ENCODE assay signal across 8 mouse cellular contexts in the genomic region with DNA sequence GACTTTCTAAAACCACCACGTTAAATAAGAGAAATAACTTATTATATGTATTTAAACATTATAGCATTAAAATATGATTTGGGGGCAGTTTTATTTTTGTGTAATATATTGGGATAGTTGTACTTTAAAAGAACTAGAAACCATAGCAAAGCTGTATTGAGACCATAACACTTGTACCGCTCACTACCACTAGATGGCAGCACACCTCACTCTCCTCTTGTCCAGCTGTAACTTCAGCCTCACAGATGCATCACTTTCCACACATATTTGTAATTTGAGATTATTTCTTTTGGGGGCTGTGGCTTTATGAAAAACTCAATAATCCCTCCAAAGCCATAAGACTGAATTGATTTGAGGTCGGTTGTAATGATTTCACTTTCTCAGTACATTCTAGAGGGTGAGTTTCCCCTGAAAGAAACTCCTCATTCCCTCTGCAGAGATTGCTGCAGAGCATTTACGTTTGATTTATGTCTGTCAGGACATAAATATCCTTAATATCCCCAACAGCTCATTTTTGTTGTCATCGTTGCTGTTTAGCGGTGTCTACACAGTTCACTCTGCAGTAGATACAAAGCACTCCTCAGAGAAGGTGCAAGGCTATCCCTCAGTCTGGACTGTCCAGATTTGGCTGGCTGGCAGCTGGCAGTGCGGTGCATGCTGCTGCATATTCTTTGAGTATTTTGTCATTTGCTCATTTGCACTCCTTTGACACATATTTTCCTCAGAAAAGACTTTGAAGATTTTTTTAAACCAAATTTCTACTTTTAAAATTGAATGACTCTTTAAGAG.
DNase-seq lines count a peak whose midpoint lies in the region; ATAC-seq and TF ChIP-seq lines count a peak whose summit lies in the region.

No protein-coding gene starts in this region.

- 32% methylated on average over 7 of the region's 7 CpGs for WGBS in liver, embryonic 14.5 days (ENCODE audit: insufficient replicate concordance)
- WGBS in neural tube, embryonic 14.5 days = 37% methylated on average over 7 of the region's 7 CpGs

- no peaks in the 10 kb centered on the region for H3K27me3 ChIP-seq in ES-Bruce4 (ENCODE audit: control insufficient read depth, insufficient read depth, low read length, poor library complexity, severe bottlenecking)
- no peaks in the 10 kb centered on the region for H3K27me3 ChIP-seq in liver, embryonic 14.5 days (ENCODE audit: control insufficient read depth, insufficient read depth, low read length)
- H3K27me3 ChIP-seq in neural tube, embryonic 14.5 days (ENCODE audit: control insufficient read depth, insufficient read depth, low read length) = no peaks in the 10 kb centered on the region

- H3K4me2 ChIP-seq in liver, embryonic 14.5 days (ENCODE audit: low read depth) = no peak overlapping the region
- H3K4me2 ChIP-seq in neural tube, embryonic 14.5 days (ENCODE audit: low read depth, low read length) = no peak overlapping the region

- no peak overlapping the region for H3K9ac ChIP-seq in ES-Bruce4 (ENCODE audit: low read depth, poor library complexity, severe bottlenecking)
- no peak overlapping the region for H3K9ac ChIP-seq in liver, embryonic 14.5 days (replicated peaks)
- H3K9ac ChIP-seq in neural tube, embryonic 14.5 days (replicated peaks; ENCODE audit: low read depth, low read length) = no peak overlapping the region

- no peaks in the 10 kb centered on the region for H3K36me3 ChIP-seq in ES-Bruce4 (ENCODE audit: control insufficient read depth, insufficient read depth, low read length, poor library complexity, severe bottlenecking)
- no peaks in the 10 kb centered on the region for H3K36me3 ChIP-seq in liver, embryonic 14.5 days (replicated peaks; ENCODE audit: control insufficient read depth, insufficient read depth, low read depth)
- H3K36me3 ChIP-seq in neural tube, embryonic 14.5 days (ENCODE audit: control insufficient read depth, insufficient read depth, low read length) = no peaks in the 10 kb centered on the region

- TF ChIP-seq POLR2A in ES-Bruce4 (IDR thresholded peaks at IDR 0.05; ENCODE audit: insufficient read depth, low read length) = no peak
- TF ChIP-seq POLR2A in cortical plate, adult 2 months (IDR thresholded peaks at IDR 0.05; ENCODE audit: extremely low read depth, insufficient read depth, low read length) = no peak

- peak; percentile 7 for TF ChIP-seq CTCF in ES-Bruce4 (IDR thresholded peaks at IDR 0.05; ENCODE audit: low read depth, low read length)
- TF ChIP-seq CTCF in cortical plate, adult 2 months (IDR thresholded peaks at IDR 0.05; ENCODE audit: extremely low read depth, insufficient read depth, low read length) = peak; percentile 86
- TF ChIP-seq CTCF in liver, embryonic 14.5 days (IDR thresholded peaks at IDR 0.05; ENCODE audit: low read depth) = peak; percentile 81

- H3K4me1 ChIP-seq in ES-Bruce4 (ENCODE audit: control insufficient read depth, insufficient read depth, low read length) = no peaks in the 10 kb centered on the region
- no peaks in the 10 kb centered on the region for H3K4me1 ChIP-seq in cortical plate, adult 2 months (ENCODE audit: control insufficient read depth, insufficient read depth, low read length)
- no peaks in the 10 kb centered on the region for H3K4me1 ChIP-seq in liver, embryonic 14.5 days (replicated peaks; ENCODE audit: control insufficient read depth in 2 of 2, insufficient read depth in 2 of 2, low read length in 1 of 2)
- no peaks in the 10 kb centered on the region for H3K4me1 ChIP-seq in neural tube, embryonic 14.5 days (ENCODE audit: control insufficient read depth, insufficient read depth, low read length)

- peak; percentile 76 for ATAC-seq in activated CD4-positive, CD25-positive, alpha-beta regulatory T cell, adult 4 months
- no peak for ATAC-seq in liver, embryonic 14.5 days (ENCODE audit: insufficient read depth)
- peak; percentile 90 for ATAC-seq in neural tube, embryonic 14.5 days (ENCODE audit: low read depth)

- TF ChIP-seq EP300 in ES-Bruce4 (IDR thresholded peaks at IDR 0.05; ENCODE audit: insufficient read depth, low read depth, low read length) = no peak
- TF ChIP-seq EP300 in liver, embryonic 14.5 days (IDR thresholded peaks at IDR 0.05; ENCODE audit: low read depth) = no peak

- DNase-seq in gastrocnemius, postnatal 4 days (ENCODE audit: low spot score in 2 of 2) = peak; percentile 48 to 62
- peak; percentile 52 to 76 for DNase-seq in kidney, postnatal 25 days
- peak in 1 of 3 experiments; percentile 6 for DNase-seq in liver, embryonic 14.5 days (ENCODE audit: low read depth in 3 of 3, low spot score in 3 of 3)
- DNase-seq in urinary bladder, postnatal 4 days (ENCODE audit: low spot score in 2 of 2) = peak; percentile 17 to 68

- H3K9me3 ChIP-seq in ES-Bruce4 (replicated peaks; ENCODE audit: control insufficient read depth, insufficient read depth, low read length, poor library complexity, severe bottlenecking) = no peaks in the 10 kb centered on the region
- no peaks in the 10 kb centered on the region for H3K9me3 ChIP-seq in liver, embryonic 14.5 days (ENCODE audit: control insufficient read depth, low read length)
- H3K9me3 ChIP-seq in neural tube, embryonic 14.5 days (ENCODE audit: control insufficient read depth, low read length) = no peaks in the 10 kb centered on the region

- no peak overlapping the region for H3K27ac ChIP-seq in ES-Bruce4 (ENCODE audit: insufficient read depth, low read length)
- no peak overlapping the region for H3K27ac ChIP-seq in cortical plate, adult 2 months (ENCODE audit: insufficient read depth, low read length)
- H3K27ac ChIP-seq in liver, embryonic 14.5 days = no peak overlapping the region
- H3K27ac ChIP-seq in neural tube, embryonic 14.5 days (ENCODE audit: low read depth, low read length) = no peak overlapping the region

- H3K4me3 ChIP-seq in ES-Bruce4 (ENCODE audit: low read depth, low read length) = no peak overlapping the region
- no peak overlapping the region for H3K4me3 ChIP-seq in cortical plate, adult 2 months (ENCODE audit: insufficient read depth, low read length)
- H3K4me3 ChIP-seq in liver, embryonic 14.5 days (ENCODE audit: insufficient read depth in 1 of 2, low read depth in 2 of 2, low read length in 2 of 2) = no peak overlapping the region
- H3K4me3 ChIP-seq in neural tube, embryonic 14.5 days (ENCODE audit: low read depth, low read length) = no peak overlapping the region

Comparison
In these comparisons a context has a peak if more than half of its experiments do, and no peak if none do; other contexts are left out.
1. CTCF ChIP-seq: peak in every context shown above with its lines; median percentile 86 in cortical plate, adult 2 months; 81 in liver, embryonic 14.5 days; 7 in ES-Bruce4.